Mouse (Mus musculus): ENCODE results near the gene Ap4s1.

Gene Ap4s1

DNA sequence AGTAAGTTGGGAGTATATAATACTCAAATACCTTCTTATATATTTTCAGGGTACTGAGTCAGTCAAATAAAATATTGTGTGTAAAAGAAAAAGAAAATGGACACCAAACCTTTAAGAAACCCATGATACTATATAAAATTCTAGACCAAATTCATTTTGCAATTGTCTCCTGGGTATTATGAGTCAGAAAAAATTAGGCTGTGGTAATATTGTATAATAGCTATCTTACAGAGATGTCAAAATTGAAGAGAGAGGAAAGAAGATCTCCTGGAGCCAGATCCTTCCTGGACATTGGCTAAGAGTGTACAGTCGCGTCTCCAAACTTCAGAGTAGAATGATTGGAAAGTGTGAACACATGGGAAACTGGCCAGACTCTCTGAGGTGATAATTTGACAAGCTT is 5.3 kb downstream of the Ap4s1 start:
- in situ Hi-C loops (cut with MboI; ENCODE audit: low pct_unique_long_range_greater_than_20kb in 1 of 2, low sequenced_read_pairs in 2 of 2, unreplicated experiment in 1 of 2): loop anchor here in 1 of 2 experiments (25.0 kb wide), 1 partner anchor 691 kb away; no protein-coding TSS in a partner anchor

DNA sequence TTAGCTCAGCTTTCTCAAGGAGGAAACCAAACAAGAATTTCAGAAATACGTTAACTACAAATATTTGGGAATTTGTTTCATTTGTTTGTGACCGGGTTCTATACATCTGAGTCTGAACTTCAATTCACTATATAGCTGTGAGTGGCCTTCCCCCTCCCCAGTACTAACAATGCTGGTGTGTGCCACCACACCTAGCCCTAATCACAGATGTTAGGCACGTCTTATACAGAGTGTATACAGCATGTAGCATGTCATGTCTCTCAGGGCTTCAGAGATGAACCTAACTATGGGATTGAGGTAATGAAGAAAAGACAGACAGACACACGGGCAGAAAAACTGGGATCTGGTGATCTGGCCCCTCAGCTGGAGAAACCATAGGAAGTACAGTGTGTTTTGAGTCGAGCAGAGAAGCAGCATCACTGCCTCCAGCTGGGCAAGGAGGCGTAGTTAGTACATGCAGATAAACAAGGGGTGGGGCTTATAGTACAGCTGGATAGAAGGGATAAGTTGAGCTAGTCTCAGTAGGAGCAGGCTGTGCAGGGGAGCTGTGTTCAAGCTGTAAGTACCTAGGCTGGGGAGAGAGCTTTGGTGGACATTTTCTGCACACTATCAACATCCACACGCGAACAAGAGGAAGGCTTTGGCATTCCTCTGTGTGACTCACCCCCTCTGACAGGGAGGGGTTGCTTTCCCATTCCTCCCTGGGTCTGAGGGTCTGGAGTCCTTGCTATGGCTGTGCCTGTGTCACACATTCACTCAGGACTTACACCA is 9.0 kb downstream of the Ap4s1 start:
- in situ Hi-C loops (cut with MboI; ENCODE audit: low pct_unique_long_range_greater_than_20kb in 1 of 2, low sequenced_read_pairs in 2 of 2, unreplicated experiment in 1 of 2): loop anchor here in 1 of 2 experiments (25.0 kb wide), 1 partner anchor 687 kb away; no protein-coding TSS in a partner anchor

DNA sequence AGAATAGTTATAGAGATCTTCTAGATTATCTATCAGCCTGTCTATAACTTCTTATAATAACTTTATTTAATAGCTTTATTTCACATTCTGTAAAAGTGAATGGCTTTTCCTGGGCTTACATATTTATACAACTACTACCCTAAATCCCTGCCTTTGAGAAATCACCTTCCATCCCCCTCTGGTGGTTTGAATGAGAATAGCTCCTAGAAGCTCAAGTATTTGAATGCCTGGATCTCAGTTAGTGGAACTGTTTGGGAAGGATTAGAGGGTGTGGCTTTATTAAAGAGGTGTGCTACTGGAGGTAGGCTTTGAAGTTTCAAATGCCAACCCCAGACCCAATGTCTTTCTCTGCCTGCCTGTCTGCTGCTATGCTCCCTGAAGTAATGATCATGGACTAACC is 10.9 kb downstream of the Ap4s1 start:
- in situ Hi-C loops (cut with MboI; ENCODE audit: low pct_unique_long_range_greater_than_20kb in 1 of 2, low sequenced_read_pairs in 2 of 2, unreplicated experiment in 1 of 2): no loop called here

DNA sequence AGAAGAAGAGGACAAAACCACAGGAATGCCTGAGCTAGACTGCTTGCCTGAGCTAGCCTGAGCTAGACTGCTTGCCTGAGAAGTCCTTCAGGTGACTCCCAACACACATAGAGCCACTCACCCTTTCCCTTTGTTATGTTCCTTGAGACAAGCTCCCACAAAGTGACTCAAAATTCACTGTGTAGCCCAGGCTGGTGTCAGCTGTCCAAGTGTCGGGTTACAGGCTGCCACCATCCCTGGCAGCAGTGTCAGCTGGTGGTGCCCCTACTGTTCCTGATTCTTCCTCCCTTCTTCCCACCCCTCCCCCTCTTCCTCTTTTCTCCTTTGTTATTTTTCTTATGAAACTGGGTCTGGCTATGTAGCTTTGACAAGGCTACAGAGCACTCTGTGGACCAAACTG is 13.0 kb downstream of the Ap4s1 start:
- in situ Hi-C loops (cut with MboI; ENCODE audit: low pct_unique_long_range_greater_than_20kb in 1 of 2, low sequenced_read_pairs in 2 of 2, unreplicated experiment in 1 of 2): no loop called here

DNA sequence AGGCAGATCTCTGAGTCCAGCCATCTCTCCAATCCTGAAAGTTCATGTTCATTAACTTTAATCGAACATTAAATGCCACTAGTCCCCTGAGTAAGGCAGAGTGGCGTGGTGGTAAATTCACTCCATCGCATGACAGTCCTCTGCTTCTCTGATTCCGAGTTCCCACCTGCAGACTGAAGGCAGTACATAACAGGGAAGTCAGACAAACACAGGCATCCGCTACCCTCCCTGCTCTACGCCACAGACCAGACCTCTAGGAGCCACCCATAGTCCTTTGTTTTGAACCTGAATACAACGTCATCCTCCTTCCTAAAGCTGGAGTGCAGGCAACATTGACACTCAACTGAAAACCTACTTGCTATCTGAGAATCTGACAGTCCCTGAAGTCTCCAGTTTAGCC is 13.7 kb downstream of the Ap4s1 start:
- in situ Hi-C loops (cut with MboI; ENCODE audit: low pct_unique_long_range_greater_than_20kb in 1 of 2, low sequenced_read_pairs in 2 of 2, unreplicated experiment in 1 of 2): no loop called here

DNA sequence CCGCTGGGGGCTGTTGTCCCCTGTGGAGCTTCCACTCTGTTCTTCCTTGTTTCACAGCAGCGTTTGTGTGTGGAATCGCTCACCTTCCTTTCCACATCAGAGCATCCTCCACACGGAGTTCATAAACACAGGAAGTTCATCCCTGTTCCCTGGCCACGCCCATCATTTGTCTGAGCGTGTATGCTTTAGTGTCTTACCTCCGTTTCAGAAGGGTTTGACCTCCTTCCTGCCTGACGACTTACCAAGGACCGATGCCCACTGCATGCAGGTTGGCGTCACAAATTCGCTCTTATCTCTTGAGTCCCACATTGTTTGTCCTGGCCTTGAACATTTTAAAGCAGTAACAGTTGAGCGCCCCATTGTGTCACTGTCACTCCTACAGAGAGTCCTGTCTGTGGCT is 14.9 kb downstream of the Ap4s1 start:
- in situ Hi-C loops (cut with MboI; ENCODE audit: low pct_unique_long_range_greater_than_20kb in 1 of 2, low sequenced_read_pairs in 2 of 2, unreplicated experiment in 1 of 2): no loop called here

DNA sequence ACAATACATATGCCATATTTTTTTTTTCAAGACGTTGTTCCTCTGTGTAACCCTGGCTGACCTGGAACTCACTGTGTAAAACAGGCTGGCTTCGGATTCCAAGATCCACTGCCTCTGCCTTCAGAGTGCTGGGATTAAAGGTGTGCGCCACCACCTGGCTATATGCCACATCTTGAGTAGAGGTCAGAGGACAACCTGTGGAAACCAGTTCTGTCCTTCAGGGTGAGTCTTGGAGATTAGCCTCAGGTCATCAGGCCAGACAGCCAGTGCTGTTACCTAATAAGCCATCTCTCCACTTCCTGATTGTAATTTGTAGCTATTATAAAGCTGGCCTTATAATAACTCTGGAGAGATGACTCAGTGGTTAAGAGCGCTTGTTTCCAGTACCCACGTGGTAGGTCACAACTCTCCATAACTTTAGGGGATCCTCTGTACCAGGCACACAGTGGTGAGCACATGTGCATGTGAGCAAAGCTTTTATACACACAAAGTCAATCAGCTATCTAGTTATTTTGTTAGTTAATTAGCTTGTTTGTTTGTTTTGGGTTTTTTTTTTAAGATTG is 15.9 kb downstream of the Ap4s1 start:
- in situ Hi-C loops (cut with MboI; ENCODE audit: low pct_unique_long_range_greater_than_20kb in 1 of 2, low sequenced_read_pairs in 2 of 2, unreplicated experiment in 1 of 2): no loop called here

DNA sequence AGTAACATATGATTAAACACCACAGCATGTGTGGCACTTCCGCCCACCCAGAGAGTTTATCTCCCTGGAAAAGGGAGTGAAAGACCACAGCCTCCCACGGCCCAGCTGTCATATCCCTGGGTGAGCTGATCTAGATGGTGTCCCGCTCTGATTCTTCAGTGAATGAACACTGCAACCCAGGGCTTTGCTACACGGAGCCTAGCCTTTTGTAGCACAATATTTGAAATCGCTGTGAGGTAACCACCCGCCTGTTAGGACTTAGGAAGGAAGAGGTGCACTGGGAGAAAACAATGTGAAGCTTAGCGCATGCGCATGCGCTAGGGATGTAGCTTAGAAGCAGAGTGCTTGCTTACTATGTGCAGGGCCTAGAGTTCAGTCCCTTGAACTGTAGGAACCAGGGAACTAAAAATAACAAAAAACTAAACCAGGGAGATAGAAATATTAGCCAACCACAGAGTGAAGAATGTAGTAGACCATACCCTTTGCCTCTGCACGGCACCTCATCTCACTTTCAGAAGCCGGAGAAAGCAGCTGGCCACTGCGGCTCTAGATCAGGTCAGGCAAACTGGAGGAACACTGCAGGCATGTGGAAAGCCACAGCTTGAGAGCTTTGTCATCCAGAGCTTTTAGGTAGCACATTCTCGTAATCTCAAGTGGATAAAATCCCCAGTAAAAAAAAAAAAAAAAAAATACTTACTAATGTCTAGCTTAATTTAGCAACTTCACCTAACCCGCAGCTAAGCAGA is 18.3 kb downstream of the Ap4s1 start:
- in situ Hi-C loops (cut with MboI; ENCODE audit: low pct_unique_long_range_greater_than_20kb in 1 of 2, low sequenced_read_pairs in 2 of 2, unreplicated experiment in 1 of 2): no loop called here

DNA sequence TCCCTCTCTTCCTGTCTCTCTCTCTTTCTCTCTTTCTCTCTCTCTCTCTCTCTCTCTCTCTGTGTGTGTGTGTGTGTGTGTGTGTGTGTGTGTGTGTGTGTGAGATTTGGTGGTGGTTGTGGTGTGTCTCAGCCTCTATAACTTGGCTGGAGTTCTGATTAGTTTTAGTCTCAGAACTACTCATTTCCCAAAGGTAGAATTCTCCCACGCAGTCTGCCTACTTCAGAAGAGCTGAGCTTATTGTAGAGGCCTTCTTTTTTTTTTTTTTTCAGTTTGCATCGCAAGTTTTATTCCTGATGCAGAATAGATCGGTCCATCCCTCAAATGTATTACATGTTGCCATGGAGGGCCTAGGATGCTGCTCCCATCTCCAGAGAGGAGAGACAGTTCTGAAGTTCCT is 18.9 kb downstream of the Ap4s1 start:
- in situ Hi-C loops (cut with MboI; ENCODE audit: low pct_unique_long_range_greater_than_20kb in 1 of 2, low sequenced_read_pairs in 2 of 2, unreplicated experiment in 1 of 2): no loop called here

DNA sequence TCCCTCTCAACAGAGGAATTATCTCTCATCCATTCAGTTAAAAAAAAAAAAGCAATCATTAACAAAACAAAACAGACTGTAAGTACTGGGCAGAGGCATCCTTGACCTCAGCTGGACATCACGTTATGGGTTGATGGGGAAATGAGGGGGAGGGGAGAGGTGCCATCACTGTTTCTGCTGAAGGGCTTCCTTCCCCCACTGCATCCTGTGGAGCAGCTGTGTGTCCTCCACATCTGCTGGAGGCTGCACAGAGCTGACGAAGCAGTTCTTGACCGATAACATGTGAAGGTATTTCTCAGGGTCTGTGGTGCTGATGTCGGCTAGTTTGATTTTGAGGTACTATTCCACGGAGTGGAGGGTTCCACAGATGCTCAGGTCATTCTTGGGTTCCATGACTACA is 19.3 kb downstream of the Ap4s1 start:
- in situ Hi-C loops (cut with MboI; ENCODE audit: low pct_unique_long_range_greater_than_20kb in 1 of 2, low sequenced_read_pairs in 2 of 2, unreplicated experiment in 1 of 2): no loop called here

DNA sequence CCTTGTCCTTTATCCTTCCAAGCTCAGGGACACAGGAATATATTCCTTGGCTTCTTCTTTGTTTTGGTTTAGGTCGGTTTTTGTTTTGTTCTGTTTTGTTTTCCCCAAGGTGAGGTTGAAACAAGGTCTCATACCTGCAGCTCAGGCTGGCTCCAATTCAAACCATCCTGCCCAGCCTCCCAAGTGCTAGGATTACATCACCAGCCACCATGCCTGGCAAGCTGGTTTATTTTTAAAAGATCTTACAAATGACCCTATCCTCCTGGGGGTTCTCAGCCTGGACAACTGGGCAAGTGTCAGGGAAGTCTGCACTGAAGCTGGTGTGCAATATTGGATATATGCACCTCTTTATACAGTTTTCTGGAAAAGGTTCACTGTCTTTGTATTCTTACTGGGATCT is 21.9 kb downstream of the Ap4s1 start:
- in situ Hi-C loops (cut with MboI; ENCODE audit: low pct_unique_long_range_greater_than_20kb in 1 of 2, low sequenced_read_pairs in 2 of 2, unreplicated experiment in 1 of 2): no loop called here

DNA sequence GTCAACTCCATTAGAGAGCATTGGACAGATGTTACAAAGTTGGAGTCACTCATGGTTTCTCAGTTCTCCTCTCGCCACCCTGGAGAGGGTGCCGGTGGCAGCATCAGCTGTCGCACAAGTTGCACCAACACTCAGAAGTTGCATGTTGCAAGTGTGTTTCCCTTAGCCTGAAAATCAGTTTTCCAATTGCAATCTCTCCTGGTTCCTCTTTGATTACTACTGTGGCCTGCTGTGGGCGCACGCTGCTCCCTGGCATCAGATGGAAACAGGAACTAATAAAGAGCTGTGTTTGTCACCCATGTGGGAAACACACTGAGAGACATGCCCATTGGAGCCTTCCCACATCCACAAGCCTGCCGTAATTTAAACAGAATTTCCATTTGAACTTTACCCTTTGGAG is 27.8 kb downstream of the Ap4s1 start:
- in situ Hi-C loops (cut with MboI; ENCODE audit: low pct_unique_long_range_greater_than_20kb in 1 of 2, low sequenced_read_pairs in 2 of 2, unreplicated experiment in 1 of 2): no loop called here

DNA sequence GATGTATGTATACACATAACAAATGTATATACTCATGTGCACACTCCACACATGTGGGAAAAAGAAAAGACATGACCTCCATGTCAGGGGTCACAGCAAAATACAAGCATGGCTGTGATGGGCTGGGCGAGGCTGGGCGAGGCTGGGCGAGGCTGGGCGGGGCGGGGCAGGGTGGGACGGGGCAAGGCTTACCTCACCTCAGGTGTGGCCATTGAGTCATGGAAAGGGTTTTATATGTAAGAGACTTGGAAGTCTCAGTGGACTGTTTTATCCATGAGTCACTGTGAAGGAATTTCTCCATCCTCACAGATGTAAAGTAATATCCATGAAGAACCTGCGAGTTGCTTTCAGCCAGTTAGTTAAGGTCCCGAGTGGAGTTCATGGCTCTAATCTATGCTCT is 31.0 kb downstream of the Ap4s1 start:
- in situ Hi-C loops (cut with MboI; ENCODE audit: low pct_unique_long_range_greater_than_20kb in 1 of 2, low sequenced_read_pairs in 2 of 2, unreplicated experiment in 1 of 2): no loop called here

DNA sequence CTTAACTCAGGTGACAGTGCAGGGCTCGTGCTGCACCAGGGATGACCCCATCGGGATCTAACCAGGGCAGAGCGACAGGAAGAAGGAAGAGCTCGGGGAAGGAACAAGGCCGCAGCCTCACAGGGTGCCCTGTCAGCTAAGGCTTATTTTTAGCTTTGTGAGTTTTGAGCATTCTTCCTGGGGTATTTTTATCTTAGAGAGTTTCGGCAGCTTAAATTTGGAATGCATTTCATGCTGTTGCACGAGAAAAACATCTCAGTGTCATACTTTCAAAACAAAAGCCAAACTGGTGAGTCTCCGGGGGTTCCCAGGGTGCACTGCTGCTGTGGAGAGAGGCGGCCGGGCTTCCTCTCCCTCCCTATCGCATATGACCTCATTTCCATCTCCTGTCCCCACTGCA is 38.2 kb downstream of the Ap4s1 start:
- in situ Hi-C loops (cut with MboI; ENCODE audit: low pct_unique_long_range_greater_than_20kb in 1 of 2, low sequenced_read_pairs in 2 of 2, unreplicated experiment in 1 of 2): no loop called here

DNA sequence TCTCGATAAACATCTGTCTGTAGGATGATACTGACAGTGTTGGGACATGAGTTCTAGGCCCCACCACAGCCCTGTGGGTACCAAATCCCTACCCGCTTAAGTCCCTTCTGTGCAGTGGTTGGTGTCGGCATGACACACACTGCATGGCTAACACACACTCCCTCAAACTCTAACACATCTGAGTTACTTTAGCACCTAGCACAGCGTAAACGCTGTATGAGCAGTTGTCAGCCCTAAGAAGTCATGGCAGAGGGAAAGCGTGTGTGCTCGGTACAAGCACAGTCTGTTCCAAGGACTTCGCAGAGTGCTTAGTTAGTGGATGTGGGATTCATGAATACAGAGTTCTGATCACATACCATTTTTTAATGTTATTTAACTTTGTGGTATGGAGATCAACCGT is 39.0 kb downstream of the Ap4s1 start:
- in situ Hi-C loops (cut with MboI; ENCODE audit: low pct_unique_long_range_greater_than_20kb in 1 of 2, low sequenced_read_pairs in 2 of 2, unreplicated experiment in 1 of 2): no loop called here

DNA sequence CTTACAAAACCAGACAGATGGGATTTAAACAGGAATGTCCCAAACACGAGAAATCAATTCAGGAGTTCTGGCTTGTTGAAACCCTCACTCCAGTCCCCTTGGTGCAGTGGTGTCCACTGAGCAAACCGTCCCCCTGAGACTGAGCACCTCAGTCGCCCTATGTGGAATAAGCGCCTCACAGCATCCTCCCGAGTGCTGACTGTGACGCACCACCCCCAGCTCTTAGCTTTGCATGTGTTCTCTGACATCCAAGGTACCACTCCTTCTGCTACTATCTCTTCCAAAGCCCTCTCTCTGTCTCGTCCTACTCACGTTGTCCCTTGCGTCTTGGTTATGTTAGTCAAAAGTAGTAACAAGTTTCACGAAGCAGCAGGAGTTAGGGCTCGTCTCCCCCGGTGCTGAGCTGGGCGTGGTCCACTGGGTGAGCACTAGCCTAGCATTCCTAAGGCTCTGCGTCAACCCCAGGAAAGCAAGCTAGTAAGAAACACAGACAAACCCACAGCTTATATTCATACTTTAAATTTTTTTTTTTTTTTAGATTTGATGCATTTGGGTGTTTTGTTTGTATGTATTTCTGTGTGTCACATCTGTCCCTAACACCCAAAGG is 43.9 kb downstream of the Ap4s1 start:
- in situ Hi-C loops (cut with MboI; ENCODE audit: low pct_unique_long_range_greater_than_20kb in 1 of 2, low sequenced_read_pairs in 2 of 2, unreplicated experiment in 1 of 2): loop anchor here in 1 of 2 experiments (5.0 kb wide), 1 partner anchor 67 kb away; no protein-coding TSS in a partner anchor

DNA sequence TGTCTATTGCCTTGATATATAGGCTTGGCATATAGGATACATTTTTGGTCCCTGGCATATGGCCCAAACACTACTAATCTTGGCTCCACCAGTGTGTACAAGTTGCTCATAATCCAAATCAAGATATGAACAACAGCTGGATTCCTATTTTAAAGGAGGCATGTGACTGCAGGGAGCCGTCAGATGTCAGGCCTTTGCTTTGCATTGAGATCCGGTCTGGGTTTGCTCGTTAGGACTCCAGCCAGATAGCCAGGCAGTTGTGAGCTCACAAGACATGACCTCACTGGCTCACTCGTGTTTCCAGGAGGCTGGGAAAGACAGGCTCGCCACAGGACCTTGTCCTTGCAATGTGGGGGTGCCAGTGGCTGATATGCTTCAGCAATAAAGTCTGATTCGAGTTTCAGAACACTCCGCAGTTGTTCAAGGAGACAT is 45.0 kb downstream of the Ap4s1 start:
- in situ Hi-C loops (cut with MboI; ENCODE audit: low pct_unique_long_range_greater_than_20kb in 1 of 2, low sequenced_read_pairs in 2 of 2, unreplicated experiment in 1 of 2): loop anchor here in 1 of 2 experiments (5.0 kb wide), 1 partner anchor 69 kb away; no protein-coding TSS in a partner anchor

DNA sequence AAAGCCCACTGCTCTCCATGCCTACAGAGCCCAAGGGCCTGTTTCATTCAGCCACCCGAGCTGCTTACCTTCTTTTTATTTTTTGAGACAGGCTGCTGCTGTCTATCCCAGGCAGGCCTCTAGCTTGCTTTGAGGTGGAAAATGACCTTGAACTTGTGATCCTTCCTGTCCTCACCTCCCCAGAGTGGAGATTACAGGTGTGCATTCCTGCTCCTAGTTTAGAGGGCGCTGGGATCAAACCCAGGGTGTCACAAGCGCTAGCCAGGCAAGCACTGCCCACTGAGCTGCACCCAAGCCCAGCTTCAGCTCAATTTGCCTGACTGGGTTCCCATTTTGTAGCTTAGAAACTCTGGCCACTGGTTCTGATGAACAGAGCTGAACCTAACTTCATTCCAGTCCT is 45.5 kb downstream of the Ap4s1 start:
- in situ Hi-C loops (cut with MboI; ENCODE audit: low pct_unique_long_range_greater_than_20kb in 1 of 2, low sequenced_read_pairs in 2 of 2, unreplicated experiment in 1 of 2): loop anchor here in 1 of 2 experiments (5.0 kb wide), 1 partner anchor 69 kb away; no protein-coding TSS in a partner anchor

DNA sequence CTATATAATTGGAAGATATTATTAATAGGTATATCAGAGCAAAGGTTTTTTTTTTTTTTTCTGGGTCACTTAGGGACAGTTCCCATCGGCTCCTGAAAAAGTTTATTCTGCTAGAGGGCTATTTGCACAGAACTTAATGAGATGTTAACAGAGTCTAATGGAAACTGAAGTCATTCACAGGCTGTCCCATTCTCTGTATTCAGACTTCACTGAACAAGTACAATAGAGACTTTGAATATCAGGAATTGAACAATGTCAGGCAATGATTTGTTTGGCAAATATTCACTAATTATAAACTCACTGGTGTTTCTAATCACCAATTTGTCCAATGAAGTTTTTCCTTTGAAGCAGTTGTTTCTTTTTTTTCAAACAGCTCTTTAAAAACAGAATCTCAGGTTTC is 46.0 kb downstream of the Ap4s1 start:
- in situ Hi-C loops (cut with MboI; ENCODE audit: low pct_unique_long_range_greater_than_20kb in 1 of 2, low sequenced_read_pairs in 2 of 2, unreplicated experiment in 1 of 2): loop anchor here in 1 of 2 experiments (5.0 kb wide), 1 partner anchor 70 kb away; no protein-coding TSS in a partner anchor
